Mouse (Mus musculus): Measurements from ENCODE around the gene Pdrg1. TPM values are rescaled to one million over a fixed set of nuclear protein-coding genes. Genes with fewer than 3 reads are reported as not detected.

The Pdrg1 gene
- polyA plus RNA-seq, 1 experiment from 2014 or later: 274 TPM

DNA sequence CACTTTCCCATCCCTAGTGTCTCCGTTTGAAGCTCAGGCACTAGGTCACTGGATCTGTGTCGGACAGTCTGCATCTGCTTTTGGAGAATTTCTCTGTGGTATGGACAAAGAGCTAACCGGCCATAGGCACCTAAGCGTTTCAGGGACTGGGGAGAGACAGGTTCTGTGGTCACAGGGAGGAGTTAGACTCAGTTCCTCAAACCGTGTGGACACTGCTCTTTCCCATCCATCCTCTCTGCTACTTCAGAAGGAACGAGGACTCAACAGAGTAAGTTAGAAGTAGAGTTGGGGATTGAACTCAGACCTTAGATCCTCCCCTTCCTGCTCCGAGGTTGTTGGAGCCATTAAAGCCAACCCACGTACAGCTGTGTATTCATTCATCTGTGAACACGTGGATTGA is 36.3 kb upstream of the Pdrg1 start:
- H3K9me3 ChIP-seq (ENCODE audit: control insufficient read depth, low read length): no peaks in the 10 kb centered on the region
- H3K36me3 ChIP-seq (ENCODE audit: control insufficient read depth, insufficient read depth, low read length): peaks cover 16% of the 10 kb centered on the region
- no peak overlapping the region for H3K4me2 ChIP-seq (ENCODE audit: low read length)
- no peak overlapping the region for H3K4me3 ChIP-seq (ENCODE audit: low read length)
- 85% methylated on average over 9 of the region's 9 CpGs for WGBS
- H3K4me1 ChIP-seq (ENCODE audit: control insufficient read depth, insufficient read depth, low read depth, low read length): peaks cover 29% of the 10 kb centered on the region
- no peak for ATAC-seq
- no peaks in the 10 kb centered on the region; the same call in 1 of the 2 replicates for H3K27me3 ChIP-seq (replicated peaks; ENCODE audit: control insufficient read depth, insufficient read depth, low read length)
- no peak overlapping the region for H3K27ac ChIP-seq (ENCODE audit: low read depth, low read length)
- no peak overlapping the region for H3K9ac ChIP-seq (ENCODE audit: low read depth, low read length)

DNA sequence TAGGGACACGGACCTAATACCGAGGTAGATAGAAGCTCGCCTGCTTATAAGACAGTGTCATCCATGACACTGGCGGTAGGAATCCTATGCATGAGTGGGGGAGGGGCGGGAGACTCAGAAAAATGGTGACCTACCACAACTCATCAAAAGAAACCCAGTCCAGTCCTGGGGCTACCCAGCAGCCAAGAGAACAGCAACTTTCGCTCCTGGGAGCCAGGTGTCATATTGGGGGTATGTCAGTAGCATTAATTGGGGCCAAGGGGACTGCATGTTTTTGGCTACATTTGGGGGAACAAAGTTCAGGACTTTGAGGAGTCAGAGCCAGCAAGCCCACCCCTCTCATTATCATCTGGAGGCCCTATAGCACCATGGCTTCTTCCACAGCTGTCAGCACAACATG is 35.9 kb upstream of the Pdrg1 start:
- peaks cover 33% of the 10 kb centered on the region for H3K4me1 ChIP-seq (ENCODE audit: control insufficient read depth, insufficient read depth, low read depth, low read length)
- 77% methylated on average over 6 of the region's 6 CpGs for WGBS
- no peak for ATAC-seq

DNA sequence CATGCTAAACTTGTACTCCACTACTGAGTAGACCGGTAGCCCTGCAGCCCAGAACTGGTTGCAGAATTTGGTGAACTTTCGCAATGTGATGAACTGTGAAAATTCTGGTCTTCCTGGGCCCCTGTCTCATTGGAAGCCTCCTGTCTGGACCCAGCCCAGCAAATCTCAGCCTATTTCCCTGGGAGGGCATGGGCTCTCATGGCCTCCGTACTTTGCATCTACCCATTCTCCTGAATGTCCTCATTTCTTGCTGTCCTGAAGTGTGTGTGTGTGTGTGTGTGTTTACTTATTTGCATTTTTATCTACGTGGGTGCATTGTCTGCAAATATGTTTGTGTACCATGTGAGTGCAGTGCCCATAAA is 34.8 kb upstream of the Pdrg1 start:
- Histone ChIP-seq H3K4me3 (ENCODE audit: low read length) (no peak overlapping the region), H3K9ac (ENCODE audit: low read depth, low read length) (no peak overlapping the region; the same call in 1 of the 2 replicates), H3K27ac (ENCODE audit: low read depth, low read length) (peak overlapping the region; percentile 86), H3K4me2 (ENCODE audit: low read length) (no peak overlapping the region), H3K36me3 (ENCODE audit: control insufficient read depth, insufficient read depth, low read length) (peaks cover 12% of the 10 kb centered on the region), H3K4me1 (ENCODE audit: control insufficient read depth, insufficient read depth, low read depth, low read length) (peaks cover 36% of the 10 kb centered on the region), H3K9me3 (ENCODE audit: control insufficient read depth, low read length) (no peaks in the 10 kb centered on the region), H3K27me3 (replicated peaks; ENCODE audit: control insufficient read depth, insufficient read depth, low read length) (no peaks in the 10 kb centered on the region; the same call in 1 of the 2 replicates)
- no peak for ATAC-seq
- WGBS: 79% methylated on average over 4 of the region's 4 CpGs

More for the DNA sequence above, 35.9 kb upstream of the Pdrg1 start:
- peaks cover 16% of the 10 kb centered on the region for H3K36me3 ChIP-seq (ENCODE audit: control insufficient read depth, insufficient read depth, low read length)
- H3K4me2 ChIP-seq (ENCODE audit: low read length): no peak overlapping the region
- no peak overlapping the region for H3K4me3 ChIP-seq (ENCODE audit: low read length)
- H3K9ac ChIP-seq (ENCODE audit: low read depth, low read length): no peak overlapping the region
- H3K27me3 ChIP-seq (replicated peaks; ENCODE audit: control insufficient read depth, insufficient read depth, low read length): no peaks in the 10 kb centered on the region; the same call in 1 of the 2 replicates
- H3K27ac ChIP-seq (ENCODE audit: low read depth, low read length): no peak overlapping the region
- no peaks in the 10 kb centered on the region for H3K9me3 ChIP-seq (ENCODE audit: control insufficient read depth, low read length)

DNA sequence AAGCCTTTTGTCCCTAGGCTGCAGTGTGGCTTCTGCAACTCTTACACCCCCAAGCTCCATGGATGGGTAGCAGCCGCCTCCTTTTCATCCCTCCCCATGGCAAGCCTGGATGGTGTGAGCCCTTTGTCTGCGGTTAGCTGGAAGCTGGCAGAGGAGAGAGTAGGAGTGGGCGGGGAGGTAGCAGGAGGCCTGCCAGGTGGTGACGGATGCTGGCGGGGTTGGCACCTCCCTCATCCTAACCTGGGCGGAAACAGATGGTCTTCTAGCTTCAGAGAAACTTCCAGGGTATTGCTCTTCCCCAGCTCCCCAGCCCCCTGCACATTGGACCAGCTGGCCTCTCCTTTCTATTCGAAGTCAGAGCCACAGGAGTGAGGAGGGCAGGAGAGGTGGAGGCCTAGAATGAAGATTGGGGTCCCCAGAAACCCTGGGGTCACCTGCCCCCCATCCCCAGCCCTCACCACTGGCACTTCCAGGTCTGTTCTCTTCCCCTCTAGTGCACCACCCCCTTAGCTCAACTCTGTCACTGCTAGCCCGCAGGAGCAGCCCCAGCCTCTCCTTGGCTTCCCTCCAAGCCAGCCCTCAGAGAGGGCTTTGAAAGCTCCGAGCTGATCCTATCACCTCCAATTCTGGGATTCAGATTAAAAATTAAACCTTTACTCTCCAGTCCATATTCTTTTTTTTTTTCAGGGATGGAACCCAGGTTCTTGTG is 34.2 kb upstream of the Pdrg1 start:
- no peak overlapping the region for H3K4me2 ChIP-seq (ENCODE audit: low read length)

DNA sequence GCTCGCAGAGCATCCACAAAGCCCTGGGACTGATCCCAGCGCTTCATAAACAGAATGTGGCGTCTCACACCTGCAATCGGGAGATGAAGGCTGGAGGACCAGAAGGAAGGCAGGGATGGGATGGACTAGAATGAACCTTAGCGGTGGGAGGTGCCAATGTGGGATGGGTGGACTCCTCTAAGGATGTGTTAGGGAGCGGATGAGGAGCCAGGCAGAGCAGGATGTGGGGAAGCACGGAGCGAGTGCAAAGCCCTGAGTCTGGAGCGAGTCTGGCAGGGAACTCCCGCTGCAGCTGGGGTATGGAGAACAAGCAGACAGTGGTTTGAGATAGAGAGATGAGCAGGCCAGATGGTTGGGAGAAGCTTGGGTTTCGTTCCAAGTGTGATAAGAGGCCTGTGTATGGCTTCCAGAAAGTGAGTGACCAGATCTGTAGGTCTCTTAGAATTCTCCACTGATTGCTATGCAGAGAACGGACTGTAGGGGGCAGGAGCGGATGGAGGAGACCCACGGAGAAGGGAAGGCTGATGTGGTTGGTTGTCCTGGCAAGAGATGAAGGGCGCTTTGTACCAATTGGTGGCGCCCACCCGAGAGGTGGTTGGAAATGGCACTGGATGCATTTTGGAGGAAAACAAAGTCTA is 32.7 kb upstream of the Pdrg1 start:
- H3K9ac ChIP-seq (ENCODE audit: low read depth, low read length): no peak overlapping the region
- H3K27ac ChIP-seq (ENCODE audit: low read depth, low read length): peak overlapping the region; percentile 66
- WGBS: 40% methylated on average over 17 of the region's 17 CpGs
- H3K36me3 ChIP-seq (ENCODE audit: control insufficient read depth, insufficient read depth, low read length): no peaks in the 10 kb centered on the region
- H3K4me1 ChIP-seq (ENCODE audit: control insufficient read depth, insufficient read depth, low read depth, low read length): peaks cover 36% of the 10 kb centered on the region
- H3K27me3 ChIP-seq (replicated peaks; ENCODE audit: control insufficient read depth, insufficient read depth, low read length): no peaks in the 10 kb centered on the region; the same call in 1 of the 2 replicates
- H3K4me2 ChIP-seq (ENCODE audit: low read length): no peak overlapping the region
- no peak overlapping the region for H3K4me3 ChIP-seq (ENCODE audit: low read length)
- ATAC-seq: no peak
- no peaks in the 10 kb centered on the region for H3K9me3 ChIP-seq (ENCODE audit: control insufficient read depth, low read length)

More for the DNA sequence above, 34.2 kb upstream of the Pdrg1 start:
- no peaks in the 10 kb centered on the region; the same call in 1 of the 2 replicates for H3K27me3 ChIP-seq (replicated peaks; ENCODE audit: control insufficient read depth, insufficient read depth, low read length)
- peak; percentile 78 for ATAC-seq
- 37% methylated on average over 9 of the region's 9 CpGs for WGBS
- H3K9ac ChIP-seq (ENCODE audit: low read depth, low read length): peak overlapping the region; percentile 9; the same call in 1 of the 2 replicates
- peak overlapping the region; percentile 86 for H3K27ac ChIP-seq (ENCODE audit: low read depth, low read length)
- H3K9me3 ChIP-seq (ENCODE audit: control insufficient read depth, low read length): no peaks in the 10 kb centered on the region
- H3K4me1 ChIP-seq (ENCODE audit: control insufficient read depth, insufficient read depth, low read depth, low read length): peaks cover 36% of the 10 kb centered on the region
- peaks cover 6% of the 10 kb centered on the region for H3K36me3 ChIP-seq (ENCODE audit: control insufficient read depth, insufficient read depth, low read length)
- no peak overlapping the region for H3K4me3 ChIP-seq (ENCODE audit: low read length)

DNA sequence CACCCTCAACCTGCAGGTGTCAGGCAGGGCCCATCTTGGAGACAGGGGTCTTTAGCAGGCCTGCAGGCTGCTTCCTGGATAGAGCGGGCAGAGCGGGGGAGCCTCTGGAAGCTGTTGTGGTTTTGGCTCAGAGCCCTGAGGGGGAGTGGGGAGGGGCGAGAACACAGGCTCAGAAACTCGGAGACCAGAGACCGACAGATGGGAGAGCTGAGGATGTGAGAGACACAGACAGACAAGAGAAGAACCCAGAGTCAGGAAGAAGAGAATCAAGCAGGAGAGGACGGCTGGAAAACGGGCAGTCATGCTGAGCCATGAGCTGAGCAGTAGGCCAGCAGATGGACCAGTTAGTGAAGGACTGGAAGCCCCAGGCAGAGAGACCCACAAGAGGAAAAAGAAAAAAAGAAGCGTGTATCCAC is 30.7 kb upstream of the Pdrg1 start:
- Histone ChIP-seq H3K4me1 (ENCODE audit: control insufficient read depth, insufficient read depth, low read depth, low read length) (peaks cover 29% of the 10 kb centered on the region), H3K4me3 (ENCODE audit: low read length) (no peak overlapping the region), H3K27me3 (replicated peaks; ENCODE audit: control insufficient read depth, insufficient read depth, low read length) (no peaks in the 10 kb centered on the region), H3K4me2 (ENCODE audit: low read length) (no peak overlapping the region), H3K9ac (ENCODE audit: low read depth, low read length) (no peak overlapping the region), H3K9me3 (ENCODE audit: control insufficient read depth, low read length) (no peaks in the 10 kb centered on the region), H3K27ac (ENCODE audit: low read depth, low read length) (peak overlapping the region; percentile 67), H3K36me3 (ENCODE audit: control insufficient read depth, insufficient read depth, low read length) (no peaks in the 10 kb centered on the region)
- WGBS: 19% methylated on average over 8 of the region's 8 CpGs
- ATAC-seq: peak; percentile 53

DNA sequence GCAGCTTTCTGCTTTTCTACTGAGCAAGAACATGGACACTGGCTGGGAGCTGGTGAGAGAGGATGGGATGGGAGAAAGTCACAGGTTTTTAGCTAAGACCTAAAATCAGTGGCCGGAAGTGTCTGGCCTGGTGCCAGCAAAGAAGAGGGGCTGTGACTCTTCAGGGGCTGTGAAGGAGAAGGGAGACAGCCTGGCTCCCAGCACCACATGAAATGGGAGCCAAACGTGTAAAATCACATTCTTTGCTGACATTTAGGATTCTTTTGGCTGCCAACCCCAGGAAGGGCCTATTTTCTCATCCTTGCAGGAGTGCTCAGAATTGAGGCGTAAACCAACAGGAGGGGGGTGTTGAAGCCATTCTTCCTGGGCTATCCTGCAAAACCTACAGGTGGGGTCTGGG is 28.7 kb upstream of the Pdrg1 start:
- H3K27ac ChIP-seq (ENCODE audit: low read depth, low read length): no peak overlapping the region
- H3K27me3 ChIP-seq (replicated peaks; ENCODE audit: control insufficient read depth, insufficient read depth, low read length): no peaks in the 10 kb centered on the region
- H3K9ac ChIP-seq (ENCODE audit: low read depth, low read length): no peak overlapping the region
- no peaks in the 10 kb centered on the region for H3K36me3 ChIP-seq (ENCODE audit: control insufficient read depth, insufficient read depth, low read length)
- H3K4me1 ChIP-seq (ENCODE audit: control insufficient read depth, insufficient read depth, low read depth, low read length): peaks cover 18% of the 10 kb centered on the region
- no peaks in the 10 kb centered on the region for H3K9me3 ChIP-seq (ENCODE audit: control insufficient read depth, low read length)
- no peak for ATAC-seq
- no peak overlapping the region for H3K4me3 ChIP-seq (ENCODE audit: low read length)
- no peak overlapping the region for H3K4me2 ChIP-seq (ENCODE audit: low read length)
- 50% methylated on average over 3 of the region's 3 CpGs for WGBS

DNA sequence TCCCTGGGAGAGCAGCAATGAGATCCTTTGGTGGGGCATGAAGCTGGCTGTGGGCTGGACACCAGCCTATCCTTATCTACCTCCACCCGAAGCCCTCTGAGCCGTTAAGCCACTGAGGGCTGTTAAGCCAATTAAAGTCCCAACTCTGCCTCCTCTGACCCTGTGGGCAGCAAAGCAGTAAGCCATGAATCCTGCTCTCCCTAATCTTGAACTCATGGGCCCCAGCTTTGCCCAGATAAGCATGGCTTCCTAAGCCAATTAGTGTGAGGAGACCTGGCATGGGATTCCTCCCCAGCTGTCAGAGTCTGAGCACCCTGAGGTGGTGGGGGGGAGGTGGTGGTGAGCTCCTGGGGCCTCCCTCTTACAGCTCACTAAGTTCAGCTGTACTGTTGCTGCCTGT is 21.5 kb upstream of the Pdrg1 start:
- H3K4me2 ChIP-seq (ENCODE audit: low read length): no peak overlapping the region
- H3K36me3 ChIP-seq (ENCODE audit: control insufficient read depth, insufficient read depth, low read length): no peaks in the 10 kb centered on the region
- H3K4me1 ChIP-seq (ENCODE audit: control insufficient read depth, insufficient read depth, low read depth, low read length): peaks cover 27% of the 10 kb centered on the region
- ATAC-seq: no peak
- no peak overlapping the region for H3K9ac ChIP-seq (ENCODE audit: low read depth, low read length)
- H3K27me3 ChIP-seq (replicated peaks; ENCODE audit: control insufficient read depth, insufficient read depth, low read length): no peaks in the 10 kb centered on the region
- no peaks in the 10 kb centered on the region for H3K9me3 ChIP-seq (ENCODE audit: control insufficient read depth, low read length)
- no peak overlapping the region for H3K4me3 ChIP-seq (ENCODE audit: low read length)
- H3K27ac ChIP-seq (ENCODE audit: low read depth, low read length): no peak overlapping the region
- 72% methylated on average over 2 of the region's 2 CpGs for WGBS

DNA sequence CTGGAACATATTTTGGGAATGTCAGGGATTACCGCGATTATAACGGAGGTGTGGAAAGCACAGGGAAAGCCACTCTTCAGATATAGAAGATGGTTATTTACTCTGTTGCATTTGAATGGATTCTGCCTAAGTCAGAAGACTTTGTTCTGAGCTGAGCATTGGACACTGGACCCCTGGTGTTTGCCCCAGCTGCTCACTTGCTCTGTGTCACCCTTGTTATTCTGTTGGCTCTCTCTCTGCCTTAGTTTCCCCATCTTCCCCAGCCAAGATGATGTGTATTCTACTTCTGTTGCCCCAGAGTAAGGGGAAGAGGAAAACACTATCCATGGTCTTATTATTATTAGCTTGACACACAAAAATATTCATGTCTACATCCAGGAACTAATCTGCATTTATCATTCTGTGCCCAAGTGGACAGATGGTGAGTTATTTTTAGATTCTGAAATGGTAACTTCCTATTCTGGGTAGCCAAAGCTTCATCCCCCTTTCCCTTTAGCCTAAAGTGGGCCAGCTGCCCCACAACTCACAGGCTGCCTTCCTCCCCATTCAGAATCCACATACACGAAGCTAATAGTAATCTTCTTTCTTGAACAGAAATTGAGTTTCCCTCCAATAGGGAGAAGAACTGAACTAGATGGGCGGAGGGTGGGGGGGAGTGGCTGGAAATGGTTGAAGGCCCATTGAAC is 18.5 kb upstream of the Pdrg1 start:
- peak overlapping the region; percentile 84; the same call in 1 of the 2 replicates for H3K9ac ChIP-seq (ENCODE audit: low read depth, low read length)
- H3K4me3 ChIP-seq (ENCODE audit: low read length): peak overlapping the region; percentile 72
- peak overlapping the region; percentile 78 for H3K4me2 ChIP-seq (ENCODE audit: low read length)
- WGBS: 67% methylated on average over 5 of the region's 5 CpGs
- H3K27ac ChIP-seq (ENCODE audit: low read depth, low read length): peak overlapping the region; percentile 6; the same call in 1 of the 2 replicates
- no peaks in the 10 kb centered on the region for H3K36me3 ChIP-seq (ENCODE audit: control insufficient read depth, insufficient read depth, low read length)
- no peaks in the 10 kb centered on the region for H3K27me3 ChIP-seq (replicated peaks; ENCODE audit: control insufficient read depth, insufficient read depth, low read length)
- no peak for ATAC-seq
- H3K9me3 ChIP-seq (ENCODE audit: control insufficient read depth, low read length): no peaks in the 10 kb centered on the region
- H3K4me1 ChIP-seq (ENCODE audit: control insufficient read depth, insufficient read depth, low read depth, low read length): peaks cover 34% of the 10 kb centered on the region

Data from hindbrain, embryonic 16.5 days (tissue).